Mouse (Mus musculus) forebrain, embryonic 13.5 days (tissue): Measurements from ENCODE around the gene Fam214b. TPM values are rescaled to one million over a fixed set of nuclear protein-coding genes. Genes with fewer than 3 reads are reported as not detected.
"Not testable (repeated sequence)": the region's sequence is repeated elsewhere in the genome, so short reads cannot be mapped to it uniquely, and the experiment has no call there.

Experiments used
- ATAC-seq: fragments of 200-750 bp; cut with Nextera tagmentation; 2 replicates; pipeline ENCODE4 v1.8.0; 2017
- H3K27ac ChIP-seq: fragments of 300-500 bp; sonication (generic); 2 replicates; pipeline ENCODE4 v1.5.1; 2015; ENCODE audit warnings: inconsistent platforms, mild to moderate bottlenecking, moderate library complexity
- H3K27me3 ChIP-seq: fragments of 300-500 bp; sonication (generic); 2 replicates; pipeline ENCODE4 v1.6.1; 2015; ENCODE audit warnings: mild to moderate bottlenecking, inconsistent platforms
- H3K36me3 ChIP-seq: fragments of 300-500 bp; sonication (generic); 2 replicates; pipeline ENCODE4 v1.6.1; 2015; ENCODE audit warnings: mild to moderate bottlenecking, inconsistent platforms; ENCODE audit not compliant: poor library complexity, severe bottlenecking
- H3K4me1 ChIP-seq: fragments of 300-500 bp; sonication (generic); 2 replicates; pipeline ENCODE4 v1.6.1; 2015; ENCODE audit warnings: inconsistent platforms
- H3K4me2 ChIP-seq: fragments of 300-500 bp; sonication (generic); 2 replicates; pipeline ENCODE4 v1.6.1; 2015; ENCODE audit warnings: inconsistent platforms, mild to moderate bottlenecking, moderate library complexity
- H3K4me3 ChIP-seq: fragments of 300-500 bp; sonication (generic); 2 replicates; pipeline ENCODE4 v1.5.1; 2015; ENCODE audit warnings: mild to moderate bottlenecking, inconsistent platforms
- H3K9ac ChIP-seq: fragments of 300-500 bp; sonication (generic); 2 replicates; pipeline ENCODE4 v1.6.1; 2015; ENCODE audit warnings: mild to moderate bottlenecking, inconsistent platforms
- H3K9me3 ChIP-seq: fragments of 300-500 bp; sonication (generic); replicated peaks from 2 replicates; pipeline ENCODE4 v1.6.1; 2016; ENCODE audit warnings: inconsistent platforms
- WGBS: fragments of 180-500 bp; shearing (Covaris S2); methylation state at CpG from one replicate; pipeline ENCODE4 v1.1.7; 2015; 5-methylcytosine and 5-hydroxymethylcytosine counted together
- polyA plus RNA-seq: library from polyadenylated mRNA; unstranded; fragments of >200 nt; fragmentation: Nextera tagmentation; extraction: Ambion mirVana; gene quantifications from 2 replicates; pipeline ENCODE4 v1.2.1, GENCODE M21; 2015

Gene Fam214b
- polyA plus RNA-seq, 1 experiment from 2014 or later = 33.8 TPM

- 84% methylated on average over 16 of the region's 16 CpGs for WGBS
- Histone ChIP-seq H3K27me3 (no peaks in the 10 kb centered on the region), H3K9me3 (no peaks in the 10 kb centered on the region), H3K27ac (no peak overlapping the region), H3K9ac (no peak overlapping the region), H3K36me3 (peaks cover 71% of the 10 kb centered on the region), H3K4me3 (no peak overlapping the region), H3K4me2 (no peak overlapping the region), H3K4me1 (peaks cover 17% of the 10 kb centered on the region)
- ATAC-seq = no peak
These were observed 25.1 kb downstream of the Fam214b start for GRCm38 (mm10) chr4:43020876-43021275.

- no peak overlapping the region for H3K4me3 ChIP-seq
- no peak overlapping the region for H3K9ac ChIP-seq
- no peak overlapping the region for H3K27ac ChIP-seq
- peaks cover 12% of the 10 kb centered on the region for H3K4me1 ChIP-seq
- H3K4me2 ChIP-seq = no peak overlapping the region
- H3K36me3 ChIP-seq = peaks cover 71% of the 10 kb centered on the region
- 94% methylated on average over 23 of the region's 23 CpGs for WGBS
- H3K9me3 ChIP-seq = no peaks in the 10 kb centered on the region
- no peaks in the 10 kb centered on the region for H3K27me3 ChIP-seq
- ATAC-seq = no peak
These were observed 26.2 kb downstream of the Fam214b start for GRCm38 (mm10) chr4:43019641-43020465.

- Histone ChIP-seq H3K4me2 (no peak overlapping the region), H3K4me1 (peaks cover 5% of the 10 kb centered on the region), H3K27ac (no peak overlapping the region), H3K4me3 (no peak overlapping the region), H3K27me3 (no peaks in the 10 kb centered on the region), H3K36me3 (peaks cover 71% of the 10 kb centered on the region), H3K9me3 (no peaks in the 10 kb centered on the region), H3K9ac (no peak overlapping the region)
- WGBS = 93% methylated on average over 10 of the region's 10 CpGs
- no peak for ATAC-seq
These were observed 26.8 kb downstream of the Fam214b start for GRCm38 (mm10) chr4:43019176-43019575.

GRCm38 (mm10) chr4:43018156-43018555 is 27.9 kb downstream of the Fam214b start:
- H3K4me3 ChIP-seq = no peak overlapping the region
- H3K36me3 ChIP-seq = peaks cover 66% of the 10 kb centered on the region
- 95% methylated on average over 4 of the region's 4 CpGs for WGBS
- no peak for ATAC-seq
- no peaks in the 10 kb centered on the region for H3K27me3 ChIP-seq
- no peak overlapping the region for H3K4me2 ChIP-seq
- no peak overlapping the region for H3K27ac ChIP-seq
- no peaks in the 10 kb centered on the region for H3K4me1 ChIP-seq
- no peaks in the 10 kb centered on the region for H3K9me3 ChIP-seq
- no peak overlapping the region for H3K9ac ChIP-seq

GRCm38 (mm10) chr4:43012091-43012490 is 33.9 kb downstream of the Fam214b start:
- no peak overlapping the region for H3K9ac ChIP-seq
- 97% methylated on average over 1 of the region's 1 CpGs for WGBS
- H3K4me1 ChIP-seq = peaks cover 14% of the 10 kb centered on the region
- H3K36me3 ChIP-seq = peaks cover 9% of the 10 kb centered on the region
- no peak overlapping the region for H3K4me3 ChIP-seq
- H3K27ac ChIP-seq = no peak overlapping the region
- H3K4me2 ChIP-seq = no peak overlapping the region
- no peaks in the 10 kb centered on the region for H3K9me3 ChIP-seq
- H3K27me3 ChIP-seq = no peaks in the 10 kb centered on the region
- ATAC-seq = no peak

GRCm38 (mm10) chr4:43010161-43011038 is 35.6 kb downstream of the Fam214b start, which contains the start of gene Fancg:
Gene Fancg (minus strand): TSS chr4:43010506.
- Histone ChIP-seq H3K9me3 (no peaks in the 10 kb centered on the region), H3K4me3 (peak within 1 kb of the TSS; percentile 66), H3K4me1 (peaks cover 14% of the 10 kb centered on the region), H3K27ac (peak within 1 kb of the TSS; percentile 59; the same call in 1 of the 2 replicates), H3K9ac (peak within 1 kb of the TSS; percentile 75), H3K4me2 (peak within 1 kb of the TSS; percentile 85), H3K36me3 (peaks cover 11% of the 10 kb centered on the region; the same call in 1 of the 2 replicates), H3K27me3 (no peaks in the 10 kb centered on the region)
- ATAC-seq = peak; percentile 95
- WGBS = under 1% methylated on average over 37 of the region's 37 CpGs

GRCm38 (mm10) chr4:43005765-43006164 is 40.3 kb downstream of the Fam214b start:
- Histone ChIP-seq H3K9me3 (no peaks in the 10 kb centered on the region), H3K4me3 (no peak overlapping the region), H3K4me1 (peaks cover 20% of the 10 kb centered on the region), H3K4me2 (no peak overlapping the region), H3K27ac (no peak overlapping the region), H3K9ac (no peak overlapping the region), H3K36me3 (peaks cover 18% of the 10 kb centered on the region), H3K27me3 (no peaks in the 10 kb centered on the region)
- no peak for ATAC-seq
- WGBS = 64% methylated on average over 2 of the region's 2 CpGs

- H3K27ac ChIP-seq = no peak overlapping the region
- ATAC-seq = no peak
- no peaks in the 10 kb centered on the region for H3K9me3 ChIP-seq
- H3K4me2 ChIP-seq = no peak overlapping the region
- 94% methylated on average over 3 of the region's 3 CpGs for WGBS
- peaks cover 19% of the 10 kb centered on the region for H3K4me1 ChIP-seq
- no peak overlapping the region for H3K9ac ChIP-seq
- no peak overlapping the region for H3K4me3 ChIP-seq
- H3K27me3 ChIP-seq = no peaks in the 10 kb centered on the region
- peaks cover 18% of the 10 kb centered on the region for H3K36me3 ChIP-seq
These were observed 41.1 kb downstream of the Fam214b start for GRCm38 (mm10) chr4:43004951-43005350.

GRCm38 (mm10) chr4:43002756-43003439 is 43.1 kb downstream of the Fam214b start:
- no peak overlapping the region for H3K4me3 ChIP-seq
- no peaks in the 10 kb centered on the region for H3K9me3 ChIP-seq
- H3K9ac ChIP-seq = no peak overlapping the region
- H3K27ac ChIP-seq = no peak overlapping the region
- no peaks in the 10 kb centered on the region for H3K27me3 ChIP-seq
- WGBS = 78% methylated on average over 12 of the region's 12 CpGs
- no peak overlapping the region for H3K4me2 ChIP-seq
- peaks cover 18% of the 10 kb centered on the region for H3K36me3 ChIP-seq
- peaks cover 19% of the 10 kb centered on the region for H3K4me1 ChIP-seq
- ATAC-seq = no peak

- peaks cover 13% of the 10 kb centered on the region for H3K36me3 ChIP-seq
- no peak overlapping the region for H3K4me2 ChIP-seq
- peak overlapping the region; percentile 99 for H3K27ac ChIP-seq
- no peaks in the 10 kb centered on the region for H3K27me3 ChIP-seq
- H3K4me1 ChIP-seq = peaks cover 29% of the 10 kb centered on the region
- ATAC-seq = no peak
- no peak overlapping the region for H3K4me3 ChIP-seq
- 97% methylated on average over 2 of the region's 2 CpGs for whole genome bisulfite sequencing
- H3K9me3 ChIP-seq = no peaks in the 10 kb centered on the region
- no peak overlapping the region for H3K9ac ChIP-seq
These were observed 44.7 kb downstream of the Fam214b start for GRCm38 (mm10) chr4:43001272-43001671.

GRCm38 (mm10) chr4:43000141-43000986 is 45.7 kb downstream of the Fam214b start, which contains the start of gene Vcp:
Gene Vcp (minus strand): TSS chr4:43000507.
- not testable (repeated sequence) for H3K9me3 ChIP-seq, H3K27me3 ChIP-seq
- Histone ChIP-seq H3K4me3 (peak within 1 kb of the TSS; percentile 98), H3K27ac (peak within 1 kb of the TSS; percentile 99), H3K36me3 (peaks cover 21% of the 10 kb centered on the region), H3K4me2 (peak within 1 kb of the TSS; percentile 89), H3K4me1 (peaks cover 29% of the 10 kb centered on the region), H3K9ac (peak within 1 kb of the TSS; percentile 98)
- peak; percentile 99 for ATAC-seq
- under 1% methylated on average over 41 of the region's 56 CpGs for WGBS
